Mouse (Mus musculus) E14TG2a.4 (cell line): Measurements from ENCODE around the gene U2af1l4.

Experiments
- CTCF ChIP-seq: conservative IDR thresholded peaks from 2 replicates; pipeline ENCODE4 v1.5.1; 2014; ENCODE audit warnings: low read length
- NANOG ChIP-seq: IDR thresholded peaks from 2 replicates; pipeline ENCODE4 v1.6.1; 2014; ENCODE audit warnings: borderline replicate concordance, low read length, mixed read lengths
- POU5F1 ChIP-seq: IDR thresholded peaks from 2 replicates; pipeline ENCODE4 v1.6.1; 2014; ENCODE audit warnings: low read length, borderline replicate concordance

GRCm38 (mm10) chr7:30558656-30559442 is 4.3 kb upstream of the U2af1l4 start:
- no peak for TF ChIP-seq CTCF
- TF ChIP-seq POU5F1, result no peak
- no peak for TF ChIP-seq NANOG
